Mouse (Mus musculus) CD4-positive, CD25-positive, alpha-beta regulatory T cell, adult 2 months (primary cell): ENCODE results near the gene Cpt1a.

ENCODE experiments used
- DNase-seq: peaks from one replicate; pipeline ENCODE4 v3.0.0-alpha.2; 2012; ENCODE audit warnings: low read depth, low spot score

Cpt1a gene

DNA sequence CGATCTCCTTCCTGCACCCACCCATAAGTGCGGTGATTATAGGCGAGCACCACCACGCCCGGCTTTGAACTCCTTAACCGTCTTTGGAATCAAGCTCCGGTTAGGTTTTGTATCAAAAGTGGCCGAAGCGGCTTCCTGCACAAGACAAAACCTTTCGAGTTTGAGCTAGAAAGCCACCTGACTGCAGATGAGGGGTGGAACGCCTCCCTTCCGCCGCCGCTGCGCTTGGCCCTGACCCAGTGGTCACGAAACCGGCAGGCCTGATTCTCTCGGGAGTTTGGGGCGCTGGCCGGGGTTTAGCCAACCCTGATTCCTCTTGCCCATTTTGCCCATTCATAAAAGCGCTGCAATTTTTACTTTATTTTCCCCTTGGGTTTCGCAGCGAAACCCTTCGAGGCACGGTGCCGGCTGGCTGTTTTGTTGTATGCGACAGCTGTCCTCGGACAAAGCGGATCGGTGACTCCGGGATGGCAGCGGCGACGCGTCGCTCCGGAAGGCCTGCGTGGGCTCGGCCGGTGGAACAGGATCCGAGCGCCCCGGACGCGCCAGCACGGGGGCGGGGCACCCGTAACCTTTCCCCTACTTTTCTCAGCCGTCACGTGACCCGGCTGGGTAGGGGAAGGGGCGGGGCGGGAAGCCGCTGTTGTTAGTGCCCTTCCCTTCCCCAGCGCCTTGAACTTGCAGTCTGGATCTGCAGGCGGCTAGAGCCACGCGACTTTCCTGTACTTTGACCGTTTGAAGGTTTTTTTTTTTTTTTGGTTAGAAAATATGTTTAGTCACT, 3.0 kb downstream of the Cpt1a start:
- peak; percentile 95 for DNase-seq

DNA sequence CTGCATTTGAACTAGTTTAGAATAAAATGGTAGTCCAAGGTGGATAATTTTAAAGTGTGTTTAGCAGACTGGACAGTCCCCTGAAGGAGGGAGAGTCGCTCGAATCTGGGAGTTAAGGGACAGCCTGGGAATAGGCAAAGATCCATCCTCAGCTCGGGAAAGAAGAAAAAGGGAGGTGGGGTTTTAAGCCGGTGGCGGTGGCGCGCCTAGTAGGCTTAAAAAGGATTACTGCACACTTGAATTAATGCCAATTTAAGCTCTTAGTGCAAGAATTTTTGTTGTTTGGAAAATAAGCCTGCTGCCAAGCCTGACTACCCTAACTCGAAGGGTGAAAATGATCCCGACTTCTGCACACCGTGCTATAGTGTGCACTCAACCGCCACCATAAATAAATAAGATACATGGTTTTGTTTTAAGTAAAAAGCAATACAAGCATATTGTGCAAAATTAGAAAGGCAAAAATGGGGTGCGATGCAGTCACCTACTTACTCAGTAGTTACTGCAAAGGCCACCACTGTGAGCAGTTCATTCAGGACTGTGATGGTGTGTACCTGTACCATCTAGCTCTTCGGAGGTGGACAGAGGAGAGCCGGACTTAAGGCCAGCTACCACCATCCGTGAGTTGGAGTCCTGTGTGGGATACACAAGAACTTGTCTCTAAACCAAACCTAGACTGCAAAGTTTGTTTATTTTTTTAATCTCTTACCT, 3.8 kb downstream of the Cpt1a start:
- no peak for DNase-seq

GRCm38 (mm10) chr19:3326479-3327047, 4.4 kb downstream of the Cpt1a start:
- DNase-seq = no peak

DNA sequence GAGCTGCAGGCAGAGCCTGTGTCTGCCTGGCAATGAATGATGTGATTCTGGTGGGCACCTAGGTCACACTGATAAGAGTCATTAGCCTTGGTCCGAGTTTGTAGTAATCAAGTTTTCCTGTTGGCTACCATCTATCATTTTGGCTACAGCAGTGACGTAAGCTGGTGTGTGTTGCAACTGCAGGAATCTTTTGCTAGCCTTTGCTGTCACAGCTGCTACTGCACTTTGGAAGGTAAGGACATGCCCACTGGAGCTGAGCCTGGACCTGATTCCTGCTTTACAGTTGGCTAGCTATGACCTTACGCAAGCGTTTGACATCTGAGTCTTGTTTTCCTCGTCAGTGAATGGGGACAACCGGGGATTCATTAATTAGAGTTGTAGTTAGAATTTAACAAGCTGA, 11.1 kb downstream of the Cpt1a start:
- no peak for DNase-seq

- DNase-seq = peak; percentile 20
Observed at GRCm38 (mm10) chr19:3333694-3334515, 11.8 kb downstream of the Cpt1a start.

DNA sequence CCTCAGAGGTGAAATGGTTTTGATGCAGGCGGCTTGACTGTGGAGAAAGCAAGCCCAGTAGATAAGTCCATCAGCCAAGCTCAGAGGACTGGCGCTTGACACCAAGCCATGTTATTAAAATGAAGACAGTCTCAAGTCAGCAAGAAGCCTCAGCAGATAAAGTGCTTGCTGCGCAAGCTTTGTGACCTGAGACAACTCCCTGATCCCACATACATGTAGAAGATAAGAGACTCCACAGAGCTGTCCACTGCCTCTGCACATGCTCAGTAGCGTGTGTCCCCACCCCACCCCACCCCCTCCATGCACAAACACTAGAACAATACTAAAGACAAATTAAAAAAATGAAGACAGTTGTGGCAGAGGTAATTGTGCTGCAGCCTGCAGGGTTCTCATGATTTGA, 12.4 kb downstream of the Cpt1a start:
- DNase-seq = no peak

DNA sequence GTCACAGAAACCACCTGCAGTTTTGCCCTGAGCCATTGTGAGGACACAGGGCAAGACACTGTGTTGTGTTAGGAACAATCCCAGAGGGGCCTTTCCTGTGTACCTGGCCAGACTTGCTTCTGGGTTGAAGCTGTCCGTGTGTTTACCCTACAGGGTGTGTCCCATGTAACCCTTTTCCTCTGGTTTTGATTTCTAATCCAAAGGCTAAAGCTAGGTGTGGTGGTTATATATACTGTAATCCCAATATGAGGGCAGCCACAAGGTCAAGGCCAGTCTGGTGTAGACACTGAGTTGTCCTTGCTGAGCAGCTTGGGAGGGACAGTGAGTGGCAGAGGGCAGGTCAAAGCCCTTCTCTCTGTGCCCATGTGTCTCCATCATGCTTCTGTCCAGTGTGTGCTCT, 13.8 kb downstream of the Cpt1a start:
- no peak for DNase-seq

DNA sequence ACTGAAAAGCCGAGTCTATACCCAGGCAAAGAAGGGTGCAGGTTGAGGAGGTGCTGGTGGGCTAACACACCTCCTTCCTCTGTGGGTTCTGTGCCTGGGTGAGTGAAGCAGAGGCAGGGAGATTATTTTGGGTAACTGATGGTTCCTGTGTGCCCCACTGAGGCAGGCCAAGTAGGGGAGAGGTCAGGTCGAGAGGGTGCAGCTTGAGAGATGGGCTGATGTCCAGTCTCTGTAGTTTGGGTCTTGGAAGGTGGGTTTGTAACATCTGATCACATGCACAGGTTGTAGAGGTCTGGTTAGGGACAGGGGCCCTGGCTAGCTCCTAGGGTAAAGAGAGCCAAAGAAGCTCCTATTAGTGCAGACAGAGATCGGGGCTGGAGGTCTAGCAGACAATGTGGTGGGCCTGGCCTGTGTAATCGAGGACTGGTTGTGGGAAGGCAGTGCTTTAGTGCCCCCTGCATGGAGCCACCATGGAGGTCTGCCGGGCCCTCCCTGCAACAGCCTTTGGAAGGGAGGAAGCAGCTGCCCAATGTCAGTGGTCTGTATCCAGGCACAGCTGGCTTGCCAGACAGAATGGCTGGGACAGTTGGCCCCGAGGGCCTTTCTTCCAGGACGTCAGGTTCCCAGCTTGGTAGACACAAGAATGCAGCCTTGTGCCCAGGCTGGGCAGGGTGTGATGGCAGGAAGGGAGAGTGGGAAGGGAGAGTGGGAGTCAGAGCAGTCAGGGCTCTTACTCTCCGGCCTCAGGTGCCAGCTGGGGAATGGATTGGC, 14.5 kb downstream of the Cpt1a start:
- no peak for DNase-seq

- DNase-seq = no peak
Observed at GRCm38 (mm10) chr19:3339187-3339586, 17.1 kb downstream of the Cpt1a start.

DNA sequence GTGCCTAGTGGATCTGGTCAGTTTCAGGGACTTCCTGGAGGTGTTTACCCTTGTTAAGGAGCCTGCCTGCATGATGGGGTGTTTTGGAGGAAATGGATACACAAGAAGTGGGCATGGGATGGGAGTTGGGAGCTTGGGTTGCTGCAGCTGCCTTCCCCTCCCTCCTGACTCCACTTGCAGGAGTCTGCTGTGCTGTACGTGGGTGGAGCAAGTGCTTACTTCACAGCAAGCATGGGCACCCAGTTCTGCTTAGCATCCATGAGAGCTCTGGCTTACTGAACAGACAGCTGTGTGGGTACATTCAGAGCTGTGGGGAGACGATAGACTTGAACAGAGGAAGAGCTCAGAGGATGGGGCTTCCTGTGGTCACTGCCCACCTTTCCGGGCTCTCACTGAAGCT, 18.9 kb downstream of the Cpt1a start:
- no peak for DNase-seq

DNA sequence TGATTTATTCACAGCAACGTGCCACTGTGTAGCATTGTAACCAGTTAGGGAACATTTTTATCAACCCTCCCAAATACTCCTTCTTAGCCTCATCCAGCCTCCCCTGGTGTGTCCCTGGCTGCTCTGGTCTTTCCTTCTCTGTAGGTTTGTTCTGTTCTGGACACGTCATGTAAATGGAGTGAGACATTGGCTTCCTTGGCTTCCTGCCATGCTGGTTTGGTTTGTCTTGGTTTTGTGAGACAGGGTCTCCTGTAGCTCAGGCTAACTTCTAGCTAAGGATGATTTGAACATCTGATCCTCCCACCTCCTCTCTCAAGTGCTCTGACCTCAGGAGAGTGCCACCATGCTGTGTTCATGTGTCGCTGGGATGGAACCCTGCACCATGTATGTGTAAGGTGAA, 21.8 kb downstream of the Cpt1a start:
- no peak for DNase-seq

DNA sequence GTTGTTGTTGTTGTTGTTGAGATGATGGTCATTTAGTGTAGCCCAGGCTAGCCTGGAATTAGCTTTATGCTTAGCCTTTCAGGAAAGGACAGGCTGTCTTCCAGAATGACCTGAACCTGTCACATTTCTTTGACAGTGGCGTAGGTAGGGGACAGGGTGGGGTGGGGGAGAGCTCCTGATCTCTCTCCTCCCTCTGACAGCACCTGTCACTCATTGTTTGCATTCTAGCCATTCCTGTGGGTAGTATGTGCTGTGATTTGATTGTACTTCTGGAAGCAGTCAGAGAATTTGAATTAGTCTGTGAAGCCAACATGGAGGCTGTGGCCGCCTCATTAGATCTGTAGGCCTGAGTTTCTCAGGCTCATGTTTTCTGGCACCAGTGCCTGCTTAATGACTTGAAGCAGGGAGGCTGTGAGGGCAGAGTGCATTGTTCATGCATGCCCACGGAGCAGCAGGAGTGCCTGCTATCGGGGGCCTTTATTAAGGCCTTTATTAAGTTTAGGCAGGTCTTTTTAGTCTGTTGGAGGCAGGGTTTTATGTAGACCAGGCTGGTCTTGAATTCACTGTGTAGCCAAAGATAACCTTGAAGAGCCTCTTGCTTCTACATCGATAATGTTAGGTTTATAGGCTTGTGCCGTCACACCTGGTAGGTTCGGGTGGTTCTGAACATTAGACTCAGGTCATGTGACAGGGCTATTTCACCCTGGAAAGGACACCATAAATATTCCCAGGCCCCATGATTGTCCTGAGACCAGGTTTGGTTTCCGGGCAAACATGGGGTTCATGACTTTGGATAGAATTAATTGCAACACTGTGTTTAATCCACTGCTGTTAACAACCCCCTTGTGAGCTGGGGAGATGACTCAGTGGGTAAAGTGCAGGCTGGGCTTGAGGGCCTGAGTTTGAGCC, 22.8 kb downstream of the Cpt1a start:
- DNase-seq = no peak

GRCm38 (mm10) chr19:3347784-3348183, 25.6 kb downstream of the Cpt1a start:
- peak; percentile 45 for DNase-seq

GRCm38 (mm10) chr19:3353415-3354111, 31.4 kb downstream of the Cpt1a start:
- DNase-seq = no peak

DNA sequence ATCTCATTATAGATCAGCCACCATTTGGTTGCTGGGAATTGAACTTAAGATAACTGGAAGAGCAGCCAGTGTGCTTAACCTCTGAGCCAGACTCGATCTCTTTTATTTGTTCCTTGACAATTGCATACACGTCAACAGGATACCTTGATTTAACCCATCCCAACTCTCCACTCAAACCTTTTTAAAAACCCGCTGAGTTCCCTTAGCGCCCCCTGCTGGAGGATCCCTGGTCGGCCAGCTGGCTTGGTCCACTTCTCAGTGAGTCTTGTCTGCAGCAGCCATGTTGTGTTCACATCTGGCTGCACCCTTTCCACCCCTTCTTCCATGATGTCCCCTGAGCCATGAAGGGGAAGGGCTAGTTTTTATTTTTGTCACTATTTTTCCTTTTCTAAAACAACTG, 33.0 kb downstream of the Cpt1a start:
- peak; percentile 56 for DNase-seq

GRCm38 (mm10) chr19:3356516-3356915, 34.4 kb downstream of the Cpt1a start:
- no peak for DNase-seq

DNA sequence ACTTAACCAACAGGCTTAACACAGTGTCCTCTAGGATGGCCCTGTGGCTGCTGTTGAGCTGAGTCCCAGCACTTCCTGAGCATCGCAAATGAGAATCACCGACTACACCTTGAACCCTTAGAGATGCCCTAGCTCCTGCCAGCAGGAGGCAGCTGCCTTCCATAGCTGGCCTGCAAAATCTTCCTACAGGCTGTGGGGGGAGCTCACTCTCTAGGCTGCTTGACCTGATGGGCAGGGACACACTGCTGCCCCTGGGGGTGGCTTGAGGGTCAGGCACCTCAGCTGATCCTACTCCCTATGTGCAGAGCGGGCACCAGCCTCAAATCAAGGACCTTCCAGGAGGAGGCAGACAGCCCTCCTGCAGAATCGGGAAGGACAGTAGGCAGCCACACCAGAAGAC, 35.5 kb downstream of the Cpt1a start:
- no peak for DNase-seq

DNA sequence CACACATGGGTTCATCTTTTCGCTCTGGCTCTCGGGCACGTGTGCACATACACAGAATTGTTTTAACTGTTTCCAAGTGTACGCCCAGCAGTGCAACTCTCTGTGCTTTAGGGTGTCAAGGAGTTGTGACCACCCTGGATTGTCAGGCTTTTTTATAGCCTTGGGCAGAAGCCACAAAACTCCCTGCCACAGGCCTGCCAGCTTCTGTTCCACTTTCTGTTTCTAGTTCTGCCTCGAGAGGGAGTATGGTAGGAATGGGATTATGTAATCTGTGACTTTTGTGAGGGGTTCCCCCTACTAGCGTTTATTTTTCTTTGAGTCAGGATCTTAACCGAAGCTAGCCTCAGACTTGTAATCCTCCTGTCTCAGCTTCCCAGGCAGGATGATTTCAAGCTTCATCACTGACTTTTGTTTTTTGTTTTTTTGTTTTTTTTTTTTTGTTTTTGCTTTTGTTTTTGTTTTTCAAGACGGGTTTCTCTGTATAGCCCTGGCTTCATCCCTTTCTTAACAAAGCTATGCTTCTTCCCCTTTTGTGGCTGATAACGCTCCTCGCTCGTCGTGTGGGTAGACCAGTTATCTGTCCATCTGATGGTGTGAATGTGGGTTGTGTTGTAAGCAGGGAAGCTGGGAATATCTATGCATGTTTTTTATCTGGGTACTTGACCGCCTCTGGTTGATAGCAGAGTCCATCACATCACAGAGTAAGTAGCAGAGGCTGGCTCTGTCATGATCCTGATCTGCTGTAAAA, 37.9 kb downstream of the Cpt1a start:
- DNase-seq = no peak

DNA sequence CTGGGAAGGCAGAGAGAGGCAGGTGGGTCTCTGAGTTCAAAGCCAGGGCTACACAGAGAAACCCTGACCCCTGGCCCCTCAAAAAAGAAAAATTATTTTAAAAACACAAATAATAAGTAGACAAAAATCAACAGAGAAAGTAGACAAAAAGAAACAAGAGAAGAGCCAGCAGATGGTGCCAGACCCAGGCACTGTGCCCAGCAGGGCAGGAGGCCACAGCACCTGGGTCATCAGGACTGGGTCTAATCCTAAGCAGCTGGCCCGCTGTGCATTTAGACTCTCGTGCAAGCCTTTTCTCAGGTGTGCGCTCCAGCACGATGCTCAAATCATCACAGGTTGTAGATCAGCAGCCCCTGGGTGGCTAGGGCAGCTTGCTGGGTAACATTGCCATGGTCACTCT, 41.4 kb downstream of the Cpt1a start:
- no peak for DNase-seq
